Mouse (Mus musculus) left cerebral cortex, adult 8-10 months (tissue): Measurements from ENCODE around the gene Foxd3. TPM values are rescaled to one million over a fixed set of nuclear protein-coding genes. Genes with fewer than 3 reads are reported as not detected.
"Not testable (repeated sequence)": the region's sequence is repeated elsewhere in the genome, so short reads cannot be mapped to it uniquely, and the experiment has no call there.

Experiments
- DNase-seq, 2 experiments: peaks; one replicate each; pipeline ENCODE4 v3.0.0; 2022; ENCODE audit warnings: low spot score in 2 of 2
- total RNA-seq, 4 experiments: library from RNA; stranded (reverse); gene quantifications; 2 replicates each; pipeline ENCODE4 v1.2.4; 2022

Gene Foxd3
- under 1 TPM in 1 of 4 experiments, not detected in 3; 0.15 TPM for total RNA-seq

DNA sequence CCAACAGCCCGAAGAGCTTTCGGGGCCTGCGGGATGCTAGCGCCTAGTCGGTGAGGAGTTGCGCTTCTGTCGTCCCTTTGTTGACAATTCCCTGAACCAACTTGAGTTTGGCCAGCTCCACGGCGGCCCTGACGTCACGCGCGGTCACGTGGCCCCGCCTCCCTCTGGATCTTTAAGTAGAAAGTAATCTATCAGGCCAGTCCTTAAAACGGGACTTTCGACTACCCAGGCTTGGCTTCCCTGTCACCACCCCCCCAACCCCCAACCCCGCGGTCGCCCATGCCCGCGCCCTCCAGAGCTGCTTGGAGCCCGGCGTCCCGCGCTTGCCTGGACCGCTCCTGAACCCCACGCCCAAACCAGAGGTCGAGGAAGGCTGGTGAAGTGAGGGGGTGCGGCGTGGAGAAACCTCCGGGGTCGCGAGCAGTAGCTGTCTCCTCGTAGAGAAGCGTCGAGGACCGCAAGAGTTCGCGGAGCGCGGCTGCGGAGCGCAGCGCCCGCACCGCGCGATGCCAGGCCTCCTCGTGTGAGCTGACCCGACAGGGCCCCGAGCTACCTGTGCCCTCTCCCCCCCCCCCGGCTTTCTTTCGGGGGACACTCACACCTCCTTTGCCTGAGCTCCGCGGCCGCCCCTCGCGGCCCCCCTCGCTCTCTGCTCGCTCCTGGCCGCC is at the start of gene Foxd3:
Foxd3 (plus strand) TSS at position 363 of the 668 bp plus-strand sequence.
- DNase-seq, result no peak

GRCm38 (mm10) chr4:99612156-99612555 is 43.9 kb upstream of the Foxd3 start:
- DNase-seq, result no peak

- no peak for DNase-seq
Measured at GRCm38 (mm10) chr4:99612609-99613350, 43.3 kb upstream of the Foxd3 start.

- DNase-seq, result no peak
Measured at GRCm38 (mm10) chr4:99626047-99626844, 29.9 kb upstream of the Foxd3 start.

- no peak for DNase-seq
Measured at GRCm38 (mm10) chr4:99627057-99627456, 29.0 kb upstream of the Foxd3 start.

DNA sequence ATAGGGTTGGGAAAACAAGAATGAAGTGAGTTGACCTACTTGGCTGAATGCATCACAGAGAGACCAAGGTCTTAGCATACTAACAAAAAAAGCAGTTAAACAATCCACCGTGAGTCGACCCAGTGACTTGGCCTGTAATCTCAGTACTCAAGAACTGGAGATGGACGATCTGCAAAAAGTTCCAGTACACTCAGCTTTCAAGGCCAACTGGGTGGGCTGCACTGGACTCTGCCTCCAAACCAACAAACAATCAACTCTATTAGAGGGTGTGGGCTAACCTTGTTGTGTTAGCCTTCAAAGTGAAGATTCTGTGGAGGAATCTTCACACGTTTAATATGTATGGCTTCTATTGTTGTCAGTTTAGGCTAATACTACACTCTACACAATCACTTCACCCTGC is 20.1 kb upstream of the Foxd3 start:
- DNase-seq, result no peak

GRCm38 (mm10) chr4:99636711-99637110 is 19.4 kb upstream of the Foxd3 start:
- DNase-seq, result no peak

DNA sequence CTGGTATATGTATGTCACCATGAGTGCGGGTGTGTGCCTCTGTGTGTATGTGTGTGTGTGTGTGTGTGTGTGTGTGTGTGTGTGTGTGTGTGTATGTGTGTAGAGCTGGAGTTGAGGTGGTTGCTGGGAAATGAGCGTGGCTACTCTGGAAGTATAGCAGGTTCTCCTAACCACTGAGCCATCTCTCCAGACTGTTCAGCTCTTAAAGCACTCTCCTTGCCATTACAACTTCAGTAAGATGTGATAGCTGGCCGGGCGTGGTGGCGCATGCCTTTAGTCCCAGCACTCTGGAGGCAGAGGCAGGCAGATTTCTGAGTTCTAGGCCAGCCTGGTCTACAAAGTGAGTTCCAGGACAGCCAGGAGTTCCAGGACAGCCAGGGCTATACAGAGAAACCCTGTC is 15.5 kb upstream of the Foxd3 start:
- DNase-seq, result not testable (repeated sequence)

DNA sequence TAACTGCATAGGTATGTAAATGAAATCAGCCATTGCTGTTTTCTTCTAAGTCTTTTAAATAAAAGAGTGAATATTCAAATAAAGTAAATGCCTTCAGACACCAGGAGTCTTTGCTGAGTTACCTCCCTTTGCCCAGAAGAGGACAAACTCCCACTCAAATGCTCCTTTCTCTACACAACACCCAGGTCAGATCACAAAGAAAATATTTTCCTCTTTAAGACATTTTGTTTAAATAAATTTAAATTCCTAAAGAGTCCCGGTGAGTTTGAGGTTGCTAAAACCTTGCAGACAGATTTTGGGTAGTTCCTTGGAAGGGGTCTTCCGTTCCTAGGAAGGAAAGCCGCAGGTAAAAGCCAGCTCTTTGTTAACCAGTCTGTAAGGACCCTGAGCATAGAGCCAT is 14.2 kb upstream of the Foxd3 start:
- no peak for DNase-seq

DNA sequence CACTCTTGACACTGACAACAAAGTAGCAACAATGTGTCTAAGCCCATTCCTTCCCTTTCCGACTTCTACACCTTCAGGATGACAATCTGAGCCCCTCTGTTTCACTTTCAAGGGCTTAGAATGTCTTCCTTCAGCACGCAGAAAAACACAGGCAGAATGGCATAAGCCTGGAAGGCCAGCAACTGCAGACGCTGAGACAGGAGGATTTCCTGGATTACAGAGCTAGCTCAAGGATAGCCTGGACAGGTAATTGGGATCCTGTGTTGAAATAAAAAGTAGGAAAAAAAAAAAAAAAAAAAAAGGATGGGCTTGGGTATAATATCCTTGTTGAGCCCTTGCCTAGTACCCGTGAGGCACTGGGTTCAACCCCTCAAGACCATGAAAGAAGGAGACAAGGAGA is 10.5 kb upstream of the Foxd3 start:
- DNase-seq, result no peak

DNA sequence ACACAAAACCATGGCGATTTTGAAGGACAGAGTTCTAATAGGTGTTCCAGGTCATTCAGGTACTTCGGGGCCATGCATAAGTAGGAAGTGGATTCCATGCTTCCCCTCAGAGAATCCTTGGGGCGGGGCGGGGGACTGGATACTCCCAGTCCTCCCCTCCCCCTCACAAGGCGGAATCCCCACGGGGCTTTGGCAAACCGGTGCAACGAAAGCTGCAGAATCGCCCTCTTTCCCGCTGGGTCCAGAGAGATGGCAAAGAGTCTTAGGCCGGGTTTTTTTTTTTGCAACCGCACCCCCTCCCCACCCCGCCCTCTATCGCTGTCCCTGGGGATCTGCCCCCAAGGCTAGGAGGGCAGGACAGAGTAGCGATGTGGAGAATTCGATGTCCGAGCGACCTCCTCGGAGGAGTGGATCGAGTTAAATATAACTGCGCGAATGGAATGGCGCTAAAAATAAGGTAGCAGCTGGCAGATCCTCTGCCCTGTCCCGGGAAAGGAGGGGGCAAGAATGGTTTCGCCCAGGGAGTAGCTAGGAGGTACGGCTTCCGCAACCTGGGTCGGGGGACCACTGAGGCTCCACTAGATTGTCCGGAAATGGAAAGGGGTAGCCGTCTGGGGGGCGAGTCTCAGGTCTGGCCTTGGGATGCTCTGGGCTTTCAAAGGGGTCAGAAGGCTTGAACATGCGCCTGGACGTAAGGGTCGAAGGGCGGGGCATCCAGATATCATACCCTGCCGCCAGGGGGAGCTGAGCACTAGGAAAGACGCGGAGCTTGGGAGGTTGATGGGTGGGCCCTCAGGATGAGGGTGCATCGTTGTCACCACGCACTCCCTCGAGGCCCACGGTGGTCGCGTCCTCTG is 5.8 kb upstream of the Foxd3 start:
- no peak for DNase-seq

DNA sequence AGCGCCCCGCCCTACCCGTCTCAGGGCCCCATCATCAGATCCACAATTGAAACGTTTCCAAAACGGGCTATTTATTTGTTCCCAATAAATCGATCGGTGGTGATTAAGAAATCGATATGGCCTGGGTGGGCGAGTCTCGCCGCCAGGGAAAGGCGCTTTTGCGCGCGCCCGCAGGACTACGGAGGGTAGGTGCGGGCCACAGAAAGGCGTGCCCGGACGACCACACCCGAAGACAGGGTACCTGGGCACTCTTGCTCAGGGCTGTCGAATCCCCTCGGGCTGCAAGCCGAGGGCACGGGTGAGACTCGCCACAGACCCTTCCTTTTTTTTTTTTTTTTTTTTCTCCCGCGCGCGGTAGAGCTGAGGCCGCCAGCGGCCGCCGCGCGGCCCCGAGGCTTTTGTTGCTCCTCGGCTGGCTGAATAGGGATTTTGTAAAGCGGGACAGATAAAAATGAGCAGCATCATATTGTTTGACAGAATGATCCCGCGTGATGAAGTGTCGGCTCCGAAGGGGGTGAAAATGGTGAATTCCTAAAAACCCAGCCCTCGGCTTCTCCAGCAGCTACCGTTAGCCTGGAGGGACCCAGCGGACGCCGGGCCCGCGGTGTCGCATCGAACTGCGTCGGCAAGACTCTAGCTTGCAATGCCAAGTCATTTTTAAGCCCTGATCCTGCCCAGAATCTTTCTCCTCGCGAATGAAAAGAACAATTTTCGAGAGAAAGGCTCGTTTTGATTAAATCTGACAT is 5.0 kb upstream of the Foxd3 start:
- no peak for DNase-seq

- DNase-seq, result no peak
Measured at GRCm38 (mm10) chr4:99651823-99652450, 4.2 kb upstream of the Foxd3 start.

DNA sequence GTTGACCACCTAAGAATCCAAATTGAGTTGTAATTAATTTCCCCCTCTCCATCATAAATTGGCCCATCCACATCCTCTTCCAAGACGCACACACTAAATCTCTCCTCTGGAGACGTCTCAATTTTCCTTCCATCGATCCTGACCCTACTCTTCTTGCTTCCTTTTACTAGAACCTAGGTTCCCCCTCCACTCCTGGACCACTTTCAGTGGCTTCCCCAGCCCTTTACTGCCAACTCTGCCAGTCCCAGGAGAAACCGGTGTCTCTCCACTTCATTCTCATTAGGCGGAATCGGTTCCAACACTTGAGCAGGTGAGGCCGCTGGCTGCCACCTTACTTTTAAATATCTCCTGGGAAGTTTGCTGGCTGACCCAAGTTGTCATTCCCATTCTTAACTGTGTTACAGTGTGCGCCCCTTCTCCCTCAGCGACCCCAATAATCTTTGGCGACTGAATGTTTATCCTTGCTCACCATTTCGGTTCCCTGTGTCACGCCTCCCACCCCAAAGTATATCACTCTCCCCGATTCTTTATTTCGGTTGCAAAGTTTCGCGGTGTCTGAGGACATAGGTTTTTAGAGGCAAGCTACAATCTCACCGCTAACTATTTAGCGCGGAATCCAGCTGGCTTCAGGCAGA is 3.4 kb upstream of the Foxd3 start:
- DNase-seq, result no peak

GRCm38 (mm10) chr4:99653216-99653607 is 2.9 kb upstream of the Foxd3 start:
- no peak for DNase-seq

GRCm38 (mm10) chr4:99653608-99654221 is 2.4 kb upstream of the Foxd3 start:
- DNase-seq, result no peak

DNA sequence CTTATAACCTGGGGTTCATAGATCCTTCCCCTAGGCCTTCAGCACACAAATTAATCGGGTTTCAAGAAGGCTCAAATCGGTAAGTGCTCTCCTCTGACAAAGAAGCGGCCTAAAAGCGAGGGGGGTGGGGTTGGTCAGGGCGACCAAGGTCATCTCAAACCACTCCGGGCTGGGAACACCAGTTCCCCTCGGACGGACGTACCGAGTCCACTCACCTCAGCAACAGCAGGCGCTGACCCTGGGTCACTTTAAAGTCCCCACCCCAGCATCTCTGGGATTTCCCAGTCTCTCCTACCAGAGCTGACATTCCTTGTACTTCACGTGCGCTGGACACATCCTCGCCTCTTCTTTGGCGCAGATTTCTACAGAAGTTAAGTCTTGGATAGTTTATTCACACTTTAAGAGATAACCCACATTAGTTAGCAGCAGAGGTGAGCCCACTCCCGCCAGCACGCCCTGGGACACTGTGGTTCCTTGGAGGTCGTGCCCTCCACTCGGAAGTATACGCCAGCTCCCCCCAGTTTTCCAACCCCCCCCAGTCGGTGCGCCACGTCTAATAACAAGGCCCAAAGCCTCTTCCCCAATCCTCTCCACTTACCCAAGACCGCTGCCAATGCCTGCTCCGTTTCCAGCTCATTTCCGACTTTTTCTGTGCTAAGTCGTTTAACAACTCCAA is 1.3 kb upstream of the Foxd3 start:
- DNase-seq, result no peak

- DNase-seq, result no peak
Measured at GRCm38 (mm10) chr4:99656605-99657429, 718 bp downstream of the Foxd3 start.
